Mouse (Mus musculus): ENCODE measurements at regions not wholly inside any gene's neighbourhood (a gene's known extent, or its start where the extent isn't known, plus 50 kb on each side); places are given as distances from the start of the nearest gene placed in this dataset.
"Not testable (repeated sequence)": the region's sequence is repeated elsewhere in the genome, so short reads cannot be mapped to it uniquely, and the experiment has no call there.

- DNase-seq (ENCODE audit: low spot score in 2 of 2): no peak
These were observed 77.6 kb downstream of the Elovl4 start for GRCm38 (mm10) chr9:83728428-83728827.

- DNase-seq (ENCODE audit: low spot score in 2 of 2): peak in 1 of 2 experiments; percentile 17
These were observed 78.5 kb downstream of the Elovl4 start for GRCm38 (mm10) chr9:83727462-83728189.

DNA sequence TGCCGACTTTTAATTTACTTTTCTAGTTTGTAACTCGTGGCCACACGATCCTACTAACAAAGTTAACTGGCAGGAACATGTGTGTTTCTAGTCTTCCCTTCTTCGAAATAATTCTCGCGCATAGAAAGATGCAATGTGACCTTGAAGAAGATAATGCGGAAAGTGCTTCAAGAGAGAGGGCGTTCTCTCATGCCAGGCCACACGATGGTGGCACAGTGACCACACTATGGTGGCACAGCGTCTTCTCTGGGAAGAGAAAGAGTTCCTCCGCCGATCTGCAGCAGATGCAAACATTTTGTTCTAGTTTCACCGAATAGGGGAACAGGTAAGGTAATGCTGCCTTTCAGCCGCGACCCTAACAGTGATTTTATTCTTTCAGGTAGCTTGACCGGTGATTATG, 79.1 kb downstream of the Elovl4 start:
- DNase-seq (ENCODE audit: low spot score in 2 of 2): no peak

DNA sequence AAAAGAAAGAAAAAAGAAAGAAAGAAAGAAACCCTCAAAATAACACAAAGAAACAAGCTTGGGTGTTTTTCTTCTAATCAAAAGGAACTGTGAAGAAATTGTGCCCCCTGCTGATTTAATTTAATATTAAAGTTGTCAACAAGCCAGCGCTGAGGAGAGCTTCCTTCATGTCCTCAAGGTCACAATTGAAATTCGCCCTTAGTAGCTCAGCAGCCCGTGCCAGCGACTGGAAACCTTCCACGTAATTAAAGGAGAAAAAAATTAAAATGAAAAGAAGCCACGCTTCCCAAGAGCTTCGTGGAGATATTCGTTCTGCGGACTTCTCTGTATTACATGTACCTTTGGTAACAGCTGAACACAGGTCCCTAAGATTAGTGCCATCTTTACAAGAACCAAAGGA, 80.0 kb downstream of the Elovl4 start:
- no peak for DNase-seq (ENCODE audit: low spot score in 2 of 2)

DNA sequence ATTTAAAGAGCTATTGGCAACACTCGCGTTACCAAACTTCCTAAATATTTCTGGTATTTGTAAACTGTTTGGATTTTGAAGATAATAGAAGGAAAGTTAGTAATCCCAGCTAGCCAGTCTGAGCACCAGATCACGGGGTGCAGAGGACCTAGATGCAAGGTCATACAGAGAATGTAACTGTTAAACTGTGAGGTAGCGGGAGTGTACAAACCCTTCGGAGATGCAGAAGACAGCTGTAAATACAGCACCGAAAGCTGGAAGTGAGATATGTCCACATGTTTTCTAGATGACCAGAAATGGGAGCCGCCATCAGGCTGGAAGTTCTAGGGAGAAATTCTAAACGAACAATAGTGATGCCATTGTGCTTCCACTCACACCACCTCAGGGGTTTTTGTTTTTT, 80.5 kb downstream of the Elovl4 start:
- DNase-seq (ENCODE audit: low spot score in 2 of 2): no peak

GRCm38 (mm10) chr9:83720982-83721381, 85.1 kb downstream of the Elovl4 start:
- DNase-seq (ENCODE audit: low spot score in 2 of 2): no peak

GRCm38 (mm10) chr9:83719811-83720210, 86.3 kb downstream of the Elovl4 start:
- no peak for DNase-seq (ENCODE audit: low spot score in 2 of 2)

GRCm38 (mm10) chr9:83718084-83718483, 88.0 kb downstream of the Elovl4 start:
- not testable (repeated sequence) for DNase-seq (ENCODE audit: low spot score in 2 of 2)

DNA sequence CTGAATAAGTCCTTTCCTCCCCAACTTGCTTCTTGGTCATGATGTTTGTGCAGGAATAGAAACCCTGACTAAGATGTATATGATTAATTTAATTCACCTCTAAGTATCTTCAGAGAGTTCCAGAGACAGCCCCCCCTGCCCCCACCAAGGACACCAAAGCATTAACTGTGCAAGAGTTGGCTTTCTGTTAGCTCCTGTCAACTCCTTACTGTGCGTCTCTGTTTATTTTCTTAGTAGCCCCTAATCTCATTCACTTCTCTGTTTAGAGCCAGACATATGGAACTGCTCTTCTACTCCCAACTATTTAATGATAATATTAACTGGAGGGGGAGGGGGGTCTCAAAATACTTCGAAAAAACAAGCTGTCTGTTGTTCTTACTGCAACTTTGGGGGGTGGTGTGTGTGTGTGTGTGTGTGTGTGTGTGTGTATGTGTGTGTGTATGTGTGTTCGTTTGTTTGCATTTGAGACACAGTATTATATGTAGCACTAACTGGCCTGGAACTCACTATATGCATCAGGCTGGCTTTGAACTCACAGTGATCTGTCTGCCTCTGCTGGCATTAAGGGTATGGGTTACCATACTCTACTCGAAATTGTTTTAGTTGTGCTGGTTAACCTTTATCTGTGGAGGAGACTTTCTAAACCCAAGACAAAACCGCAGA, 89.8 kb downstream of the Elovl4 start:
- no peak for DNase-seq (ENCODE audit: low spot score in 2 of 2)

- DNase-seq (ENCODE audit: low spot score in 2 of 2): no peak
These were observed 98.7 kb downstream of the Elovl4 start for GRCm38 (mm10) chr9:83707361-83707760.

DNA sequence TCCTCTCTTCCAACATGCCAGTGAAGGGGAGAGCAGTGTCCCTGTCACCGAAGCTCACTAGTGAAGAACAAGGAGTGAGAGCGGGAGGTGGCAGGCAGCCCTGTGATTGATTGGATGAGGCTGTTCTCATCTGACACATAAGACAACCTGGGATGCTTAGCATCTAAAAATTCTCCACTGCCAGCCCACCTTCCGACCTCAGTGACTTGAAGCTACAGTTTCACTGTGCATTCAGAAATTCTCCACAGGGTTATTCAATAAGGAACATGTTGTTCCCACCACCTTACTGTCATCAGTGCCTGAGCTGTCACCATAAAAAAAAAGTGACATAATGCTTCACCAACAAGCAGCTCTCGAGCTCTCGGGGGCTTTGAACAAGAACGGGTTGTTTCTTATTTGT, 100.0 kb downstream of the Elovl4 start:
- DNase-seq (ENCODE audit: low spot score in 2 of 2): no peak

- DNase-seq (ENCODE audit: low spot score in 2 of 2): no peak
These were observed 101.9 kb downstream of the Elovl4 start for GRCm38 (mm10) chr9:83704186-83704585.

- no peak for DNase-seq (ENCODE audit: low spot score in 2 of 2)
These were observed 105.2 kb downstream of the Elovl4 start for GRCm38 (mm10) chr9:83700916-83701315.

DNA sequence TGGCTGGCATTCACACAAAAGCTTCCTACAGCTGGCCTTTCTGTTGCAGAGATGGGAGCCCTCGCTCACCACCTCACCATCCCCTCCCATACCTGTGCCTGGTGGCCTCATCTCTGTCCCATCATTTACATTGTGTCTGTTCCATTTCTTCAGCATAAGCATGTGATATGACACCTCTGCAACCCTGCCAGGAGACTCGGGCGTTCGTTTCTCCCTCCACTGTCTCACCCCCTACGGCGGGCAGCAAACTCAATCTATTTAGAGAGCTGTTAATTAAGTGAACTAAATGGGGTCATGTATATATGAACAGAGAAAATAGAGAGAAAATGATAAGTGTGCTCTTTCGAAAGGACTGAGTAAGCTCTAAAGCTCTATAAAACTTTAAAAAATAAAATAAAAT, 106.0 kb downstream of the Elovl4 start:
- no peak for DNase-seq (ENCODE audit: low spot score in 2 of 2)

DNA sequence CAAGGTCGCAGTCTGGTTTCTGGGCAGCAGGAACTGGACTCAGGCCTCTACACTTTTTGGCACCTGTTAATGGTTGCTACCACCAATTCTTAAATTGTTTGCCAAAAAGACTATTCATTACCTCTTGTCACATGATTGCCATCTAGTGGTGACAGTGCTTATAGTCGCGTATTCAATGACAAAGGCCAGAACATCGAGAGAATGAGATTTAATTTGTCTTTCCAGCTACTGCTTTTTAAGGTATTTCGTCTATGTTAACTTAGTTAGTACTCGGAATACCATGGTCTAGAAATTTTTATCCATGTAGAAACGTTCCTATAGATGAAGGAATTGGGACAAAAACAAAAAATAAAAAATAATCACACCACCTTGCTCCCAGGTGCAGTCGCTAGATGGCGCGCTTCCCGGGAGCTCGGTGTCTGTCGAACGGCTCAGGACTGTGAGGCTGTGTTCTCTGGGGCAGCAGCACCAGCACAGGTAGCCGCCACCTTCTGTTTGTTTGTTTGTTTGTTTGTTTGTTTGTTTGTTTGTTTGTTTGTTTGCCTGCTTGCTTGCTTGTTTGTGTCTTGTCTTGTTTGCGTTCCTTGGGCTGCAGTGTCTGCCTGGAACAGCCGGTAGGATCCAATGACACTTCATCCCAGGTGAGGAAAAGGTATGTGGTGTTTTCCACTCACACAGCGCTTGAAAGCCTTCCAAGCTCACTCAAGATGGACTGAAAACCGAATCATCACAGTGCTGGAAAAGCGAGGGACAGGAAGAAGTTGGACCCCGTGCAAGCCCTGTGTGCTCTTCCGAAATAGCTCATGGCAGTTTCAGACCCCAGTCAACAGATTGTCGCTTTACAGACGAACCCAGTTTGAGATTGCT, 114.5 kb downstream of the Elovl4 start:
- no peak for DNase-seq (ENCODE audit: low spot score in 2 of 2)
